Mouse (Mus musculus) Muller cell, postnatal 12 days (primary cell): ENCODE data around the gene Gcm1.
"Not testable (repeated sequence)": the region's sequence is repeated elsewhere in the genome, so short reads cannot be mapped to it uniquely, and the experiment has no call there.

ENCODE experiments used
- DNase-seq: peaks from one replicate; pipeline ENCODE4 v3.0.0-alpha.2; 2015; ENCODE audit errors: inconsistent ontology term

Gene Gcm1

GRCm38 (mm10) chr9:78046755-78047154, 5.0 kb upstream of the Gcm1 start:
- DNase-seq: no peak

DNA sequence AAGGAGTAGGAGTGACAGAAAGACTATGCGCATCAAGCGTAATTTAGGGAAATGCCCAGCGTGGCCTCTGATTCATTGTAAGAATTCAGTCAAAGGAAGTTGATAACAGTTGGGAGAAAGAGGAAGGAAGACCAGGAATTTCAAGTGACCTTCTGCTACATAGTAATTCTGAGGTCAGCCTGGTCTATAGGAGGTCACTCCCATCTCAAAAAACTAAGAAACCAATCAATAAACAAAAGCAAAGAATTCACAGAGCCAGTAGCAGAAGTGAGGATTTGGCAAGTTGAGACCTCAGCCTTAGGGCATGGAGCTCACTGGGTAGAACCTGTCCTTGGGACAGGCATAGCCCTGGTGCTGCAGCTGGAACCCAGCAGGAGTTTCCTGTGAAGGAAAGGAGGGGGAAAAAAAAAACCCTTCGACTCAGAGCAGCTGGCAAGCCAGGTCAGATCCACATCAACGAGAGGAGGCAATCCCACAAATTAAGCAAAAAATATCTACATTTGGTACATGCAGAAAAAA, 1.2 kb upstream of the Gcm1 start:
- no peak for DNase-seq

- no peak for DNase-seq
Observed at GRCm38 (mm10) chr9:78053821-78054220, 2.1 kb downstream of the Gcm1 start.

- DNase-seq: no peak
Observed at GRCm38 (mm10) chr9:78054298-78054697, 2.6 kb downstream of the Gcm1 start.

GRCm38 (mm10) chr9:78059525-78060120, 7.9 kb downstream of the Gcm1 start:
- no peak for DNase-seq

GRCm38 (mm10) chr9:78062392-78062791, 10.7 kb downstream of the Gcm1 start:
- no peak for DNase-seq

- no peak for DNase-seq
Observed at GRCm38 (mm10) chr9:78064121-78064520, 12.4 kb downstream of the Gcm1 start.

GRCm38 (mm10) chr9:78070496-78070895, 18.8 kb downstream of the Gcm1 start:
- no peak for DNase-seq

DNA sequence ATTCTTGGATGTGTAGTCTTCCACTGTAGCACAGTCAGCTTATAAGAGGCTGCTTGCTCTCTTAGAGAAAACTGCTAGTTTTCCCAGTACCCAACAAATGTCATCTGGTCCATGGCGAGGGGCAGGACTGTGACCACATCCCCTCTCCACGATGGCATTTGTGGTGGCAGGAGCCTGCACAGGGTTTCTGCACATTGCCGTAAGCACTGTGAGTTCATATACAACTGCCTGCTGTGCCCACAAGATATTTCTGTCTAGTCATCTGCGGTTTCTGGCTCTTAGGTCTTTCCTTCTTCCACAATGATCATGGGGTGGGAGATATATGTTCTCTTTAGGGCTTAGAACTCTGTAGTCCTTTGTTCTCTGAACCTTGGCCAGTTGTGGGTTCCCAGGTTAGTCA, 19.9 kb downstream of the Gcm1 start:
- DNase-seq: no peak

GRCm38 (mm10) chr9:78073291-78073690, 21.6 kb downstream of the Gcm1 start:
- DNase-seq: not testable (repeated sequence)

DNA sequence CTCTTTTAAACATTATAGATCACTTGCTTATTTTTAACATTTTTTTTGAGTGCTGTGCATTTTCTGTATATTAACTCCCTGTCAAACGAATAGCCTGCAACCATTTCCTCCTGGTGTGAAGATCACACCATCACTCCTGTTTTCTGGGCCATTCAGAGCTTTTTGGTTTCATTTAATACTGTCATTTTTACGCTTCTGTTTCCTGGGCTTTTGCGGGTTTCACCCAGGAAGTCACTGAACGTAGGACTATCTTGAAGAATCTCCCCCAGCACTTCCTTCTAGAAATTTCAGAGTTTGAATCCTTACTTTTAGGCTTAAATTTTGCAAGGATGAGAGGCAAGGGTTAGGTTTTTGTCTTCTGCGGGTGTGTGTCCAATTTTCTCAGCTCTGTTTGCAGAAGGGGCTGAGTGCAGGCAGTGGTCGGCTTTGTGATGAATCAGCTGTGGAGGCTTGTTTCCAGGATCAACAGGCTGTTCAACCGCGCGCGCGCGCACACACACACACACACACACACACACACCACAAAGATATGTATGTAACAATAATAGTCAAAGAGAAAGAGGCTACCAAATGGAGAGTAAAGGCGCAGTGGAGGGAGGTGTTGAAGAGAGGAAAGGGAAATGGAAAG, 22.1 kb downstream of the Gcm1 start:
- no peak for DNase-seq

GRCm38 (mm10) chr9:78075256-78075655, 23.5 kb downstream of the Gcm1 start:
- no peak for DNase-seq

GRCm38 (mm10) chr9:78078240-78078639, 26.5 kb downstream of the Gcm1 start:
- peak; percentile 65 for DNase-seq

DNA sequence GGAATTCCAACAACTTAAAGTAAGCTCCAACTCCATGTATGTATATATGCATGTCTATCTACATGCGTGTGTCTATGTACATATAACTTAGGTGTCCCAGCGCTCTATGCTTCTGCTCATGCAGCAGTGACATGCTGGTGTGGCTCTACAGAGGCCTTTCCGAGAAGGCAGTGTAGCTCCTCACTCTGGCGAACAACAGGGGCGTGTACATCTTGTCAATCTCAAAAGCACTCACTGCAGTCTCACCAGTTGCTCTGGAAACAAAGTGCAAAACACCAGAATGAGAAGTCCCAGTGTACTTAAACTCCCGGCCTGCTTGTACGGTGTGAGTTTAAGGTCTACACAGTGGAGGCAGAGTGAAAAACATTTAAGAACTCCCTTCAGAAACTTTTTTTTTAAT, 30.1 kb downstream of the Gcm1 start:
- DNase-seq: no peak

- no peak for DNase-seq
Observed at GRCm38 (mm10) chr9:78084341-78084740, 32.6 kb downstream of the Gcm1 start.

DNA sequence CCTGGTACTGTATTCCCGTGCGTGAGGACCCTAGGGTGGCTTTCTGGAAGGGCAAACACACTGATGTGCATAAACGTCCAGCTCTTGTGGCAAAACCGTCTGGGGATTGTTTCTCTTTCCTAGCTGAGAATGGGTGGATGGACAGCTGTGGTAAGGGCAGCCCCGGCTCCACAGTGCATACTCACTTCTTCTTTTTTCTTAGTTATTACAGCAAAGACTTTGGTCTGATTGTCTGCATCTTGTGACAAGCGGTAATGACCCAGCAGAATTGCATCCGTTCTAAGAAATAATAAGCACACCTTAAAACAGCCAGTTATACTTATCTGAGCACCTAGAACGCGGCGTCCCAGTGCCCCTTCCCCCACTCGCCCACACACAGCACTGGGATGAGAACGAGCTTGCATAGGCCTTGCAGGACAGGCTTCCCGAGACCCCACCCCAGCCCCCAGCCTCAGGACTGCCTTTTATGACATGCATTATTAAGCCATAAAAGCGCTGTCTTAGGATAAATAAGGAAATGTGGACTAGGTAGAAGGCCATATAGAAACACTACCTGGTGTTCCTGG, 34.1 kb downstream of the Gcm1 start:
- no peak for DNase-seq

GRCm38 (mm10) chr9:78087751-78088150, 36.0 kb downstream of the Gcm1 start:
- no peak for DNase-seq

DNA sequence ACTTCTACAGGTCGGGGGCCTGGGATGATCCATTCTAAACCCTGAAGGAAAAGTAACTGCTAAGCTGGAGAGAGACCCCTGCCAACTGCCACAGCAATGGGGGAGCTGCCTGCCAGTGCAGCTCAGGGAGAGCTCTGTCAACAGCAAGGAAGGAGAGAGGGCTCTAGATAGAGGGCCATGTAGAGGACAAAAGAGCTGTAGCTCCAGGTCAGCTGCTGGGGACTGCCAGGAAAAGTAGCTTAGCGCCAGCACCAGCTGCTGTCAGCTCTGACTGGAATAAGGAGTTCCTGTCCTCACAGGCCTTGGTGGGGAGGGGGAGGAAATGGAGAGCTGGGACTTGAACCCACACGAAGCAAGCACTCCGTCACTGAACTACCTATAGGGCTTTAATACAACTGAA, 36.8 kb downstream of the Gcm1 start:
- DNase-seq: no peak

DNA sequence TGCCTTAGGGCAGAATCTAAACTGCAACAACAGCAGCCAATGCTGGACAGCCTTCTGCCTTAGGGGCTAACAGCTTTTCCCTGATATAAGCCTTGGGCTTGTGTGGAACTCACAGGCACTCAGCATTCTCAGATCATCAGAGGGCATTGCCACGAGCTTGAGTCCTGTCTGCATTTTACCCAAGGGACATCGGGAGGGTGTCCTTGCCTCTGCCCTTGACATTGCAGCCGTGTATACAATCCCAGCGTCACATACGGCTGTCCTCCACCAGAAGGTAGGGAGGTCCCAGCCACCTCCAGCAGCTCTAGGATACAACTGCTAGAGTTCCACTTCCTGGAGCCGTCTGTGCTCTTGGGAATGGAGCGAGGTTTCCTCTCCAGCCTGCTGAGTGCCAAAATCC, 37.2 kb downstream of the Gcm1 start:
- no peak for DNase-seq

- DNase-seq: peak; percentile 90
Observed at GRCm38 (mm10) chr9:78089906-78090305, 38.2 kb downstream of the Gcm1 start.

- DNase-seq: no peak
Observed at GRCm38 (mm10) chr9:78090596-78090995, 38.9 kb downstream of the Gcm1 start.

GRCm38 (mm10) chr9:78095686-78096085, 44.0 kb downstream of the Gcm1 start:
- DNase-seq: no peak

- no peak for DNase-seq
Observed at GRCm38 (mm10) chr9:78096376-78096775, 44.7 kb downstream of the Gcm1 start.
